Mouse (Mus musculus) cerebellum, postnatal 14 days (tissue): ENCODE data around the gene Slc38a7.
"Not testable (repeated sequence)": the region's sequence is repeated elsewhere in the genome, so short reads cannot be mapped to it uniquely, and the experiment has no call there.

Experiments
- DNase-seq, 2 experiments: peaks; one replicate each; pipeline ENCODE4 v3.0.0; 2021; ENCODE audit warnings: mixed read lengths in 2 of 2

Slc38a7 gene

GRCm38 (mm10) chr8:95806461-95807191 is 46.7 kb downstream of the Slc38a7 start:
- no peak for DNase-seq

DNA sequence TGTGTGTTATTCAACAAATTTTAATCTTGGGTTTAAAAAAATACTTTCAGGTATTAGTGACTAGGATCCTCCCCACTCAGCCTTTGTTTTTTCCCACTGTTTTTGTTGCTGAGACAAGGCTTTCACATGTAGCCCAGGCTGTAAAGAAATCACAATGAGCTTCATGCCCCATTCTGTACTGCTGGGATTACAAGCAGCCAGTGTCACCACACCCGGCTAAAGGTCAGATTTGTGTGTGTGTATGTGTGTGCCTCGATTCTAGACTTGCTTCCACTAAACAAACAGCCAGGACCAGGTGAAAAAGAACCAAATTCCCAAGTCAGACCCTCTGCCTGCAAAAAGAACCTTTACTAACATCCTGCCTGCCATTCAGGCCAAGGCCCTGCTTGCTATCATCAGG is 47.9 kb downstream of the Slc38a7 start:
- no peak for DNase-seq

- no peak for DNase-seq
These were observed 51.1 kb downstream of the Slc38a7 start for GRCm38 (mm10) chr8:95802231-95802630.

GRCm38 (mm10) chr8:95801476-95802064 is 51.8 kb downstream of the Slc38a7 start:
- DNase-seq = no peak

DNA sequence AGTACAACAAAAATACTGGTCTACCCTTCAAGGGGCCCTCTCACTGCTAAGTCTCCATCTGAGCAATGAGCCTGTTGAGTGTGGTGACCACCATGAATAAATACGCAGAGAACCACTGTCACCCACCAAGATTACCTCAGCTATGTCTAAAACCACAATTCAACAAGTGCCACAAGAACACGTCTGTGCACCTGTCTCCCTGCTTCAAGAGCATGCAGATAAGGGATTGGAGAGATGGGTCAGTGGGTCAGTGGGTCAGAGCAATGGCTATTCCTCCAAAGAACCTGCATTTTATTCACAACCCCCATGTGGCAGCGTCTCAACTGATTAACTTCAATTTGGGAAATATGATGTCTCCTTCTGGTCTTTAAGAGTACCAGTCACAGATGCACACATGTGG is 53.0 kb downstream of the Slc38a7 start:
- DNase-seq = no peak

- DNase-seq = no peak
These were observed 53.4 kb downstream of the Slc38a7 start for GRCm38 (mm10) chr8:95799891-95800290.

GRCm38 (mm10) chr8:95799117-95799516 is 54.2 kb downstream of the Slc38a7 start:
- no peak for DNase-seq

- DNase-seq = not testable (repeated sequence)
These were observed 57.8 kb downstream of the Slc38a7 start for GRCm38 (mm10) chr8:95795333-95796061.
